In genomic region chr4:32219428-32220128, GRCm38 (mm10) we compare ENCODE assay signal across 15 mouse cellular contexts. TPM values are rescaled to one million over a fixed set of nuclear protein-coding genes. Genes with fewer than 3 reads are reported as not detected.
DNase-seq lines count a peak whose midpoint lies in the region; ATAC-seq lines count a peak whose summit lies in the region.
"Had no signal": no experiment of that assay in that cellular context is flagged by ENCODE, and none has a peak within 500 bp of the region (broad histone marks: within the 10 kb centered on the region; RNA-seq: fewer than 3 reads in every experiment).

No protein-coding gene starts in this region.

- H3K27ac ChIP-seq in lung, embryonic 15.5 days: peak overlapping the region; percentile 24; the same call in 1 of the 2 replicates
- peak overlapping the region; percentile 58 for H3K27ac ChIP-seq in neural tube, embryonic 11.5 days (ENCODE audit: low read depth, low read length)
- H3K27ac ChIP-seq: gastrocnemius, adult 2 months; intestine, embryonic 15.5 days; liver, embryonic 15.5 days had no signal

- no peak overlapping the region for H3K9ac ChIP-seq in lung, embryonic 15.5 days
- no peak overlapping the region for H3K9ac ChIP-seq in neural tube, embryonic 11.5 days (ENCODE audit: low read length)
- H3K9ac ChIP-seq: intestine, embryonic 15.5 days; liver, embryonic 15.5 days had no signal

- no peaks in the 10 kb centered on the region for H3K9me3 ChIP-seq in lung, embryonic 15.5 days
- H3K9me3 ChIP-seq in neural tube, embryonic 11.5 days (ENCODE audit: control insufficient read depth, low read length): no peaks in the 10 kb centered on the region
- H3K9me3 ChIP-seq: intestine, embryonic 15.5 days; liver, embryonic 15.5 days had no signal

- no peaks in the 10 kb centered on the region for H3K36me3 ChIP-seq in lung, embryonic 15.5 days
- H3K36me3 ChIP-seq in neural tube, embryonic 11.5 days (ENCODE audit: control insufficient read depth, insufficient read depth, low read length): no peaks in the 10 kb centered on the region
- H3K36me3 ChIP-seq: intestine, embryonic 15.5 days; liver, embryonic 15.5 days had no signal

- no peak overlapping the region for H3K4me2 ChIP-seq in lung, embryonic 15.5 days
- no peak overlapping the region for H3K4me2 ChIP-seq in neural tube, embryonic 11.5 days (ENCODE audit: low read depth)
- H3K4me2 ChIP-seq: intestine, embryonic 15.5 days; liver, embryonic 15.5 days had no signal

- no peak overlapping the region for H3K4me3 ChIP-seq in lung, embryonic 15.5 days
- H3K4me3 ChIP-seq in neural tube, embryonic 11.5 days (ENCODE audit: low read depth, low read length): no peak overlapping the region
- H3K4me3 ChIP-seq: gastrocnemius, adult 2 months; intestine, embryonic 15.5 days; liver, embryonic 15.5 days had no signal

- 57% methylated on average over 10 of the region's 10 CpGs for WGBS in lung, embryonic 15.5 days
- 22% methylated on average over 10 of the region's 10 CpGs for WGBS in neural tube, embryonic 11.5 days

- no peaks in the 10 kb centered on the region for H3K27me3 ChIP-seq in lung, embryonic 15.5 days
- H3K27me3 ChIP-seq in neural tube, embryonic 11.5 days (ENCODE audit: control insufficient read depth, insufficient read depth, low read length): no peaks in the 10 kb centered on the region

- H3K4me1 ChIP-seq in lung, embryonic 15.5 days: peaks cover 16% of the 10 kb centered on the region
- peaks cover 11% of the 10 kb centered on the region for H3K4me1 ChIP-seq in neural tube, embryonic 11.5 days (ENCODE audit: control insufficient read depth, insufficient read depth, low read length)
- H3K4me1 ChIP-seq: intestine, embryonic 15.5 days; liver, embryonic 15.5 days had no signal

- no peak for ATAC-seq in lung, embryonic 15.5 days (ENCODE audit: borderline replicate concordance, extremely low read depth, low FRiP score, low TSS enrichment)
- peak; percentile 84 for ATAC-seq in neural tube, embryonic 11.5 days (ENCODE audit: insufficient read depth, low FRiP score, low TSS enrichment)
- ATAC-seq: intestine, embryonic 15.5 days had no signal

- peak; percentile 25 for DNase-seq in cerebellum, postnatal 14 days
- DNase-seq in cerebellum, postnatal 36 days: no peak
- DNase-seq in lung, postnatal 14 days: no peak
- DNase-seq in embryo, embryonic 9.5 days (ENCODE audit: extremely low spot score): peak; percentile 45
- DNase-seq in neural tube, embryonic 11.5 days (ENCODE audit: low spot score): peak; percentile 47
- no peak for DNase-seq in lung, postnatal 25 days (ENCODE audit: low spot score)
- DNase-seq in layer of hippocampus, adult 9-10 months (ENCODE audit: low spot score): no peak
- DNase-seq: adrenal gland, adult 8-10 months; gastrocnemius, adult 2 months; layer of hippocampus, postnatal 36 days; right cerebral cortex, adult 18-20 months; thymus, postnatal 4 days had no signal

RNA-seq across cellular contexts. Expression of gene Bach2, which starts 19.0 kb away (rescaled TPM):
- 8.7 and 10.5 TPM in 2 replicates for polyA plus RNA-seq in lung, embryonic 15.5 days (2015; fragmentation: Nextera tagmentation; extraction: Ambion mirVana)
- 27.3 and 29.9 TPM in 2 replicates for polyA plus RNA-seq in neural tube, embryonic 11.5 days (2014; fragmentation: Nextera tagmentation; extraction: Ambion mirVana)

Comparison
In these comparisons a context has a peak if more than half of its experiments do, and no peak if none do; other contexts are left out.
1. DNase-seq: peak in cerebellum, postnatal 14 days (2 of 2), embryo, embryonic 9.5 days (single experiment) and neural tube, embryonic 11.5 days (single experiment); none in cerebellum, postnatal 36 days (0 of 2), lung, postnatal 14 days (single experiment), lung, postnatal 25 days (single experiment) and layer of hippocampus, adult 9-10 months (single experiment).